Mouse (Mus musculus) T-helper 2 cell (primary cell): Measurements from ENCODE around the gene Astl.

Experiments used
- in situ Hi-C: fragments of 300-600 bp; cut with MboI, MseI; formaldehyde crosslinking; loops from one replicate; pipeline ENCODE4 v1.15.1; 2025; ENCODE audit warnings: high pct_unique_total_duplicates

The Astl gene

GRCm38 (mm10) chr2:127398738-127399137 lies 60.3 kb downstream of the Astl start:
- in situ Hi-C loops: no loop called here
